ENCODE assay signal across 9 mouse cellular contexts in genomic region chr8:79297763-79298162, GRCm38 (mm10). TPM values are rescaled to one million over a fixed set of nuclear protein-coding genes. Genes with fewer than 3 reads are reported as not detected.
DNase-seq lines count a peak whose midpoint lies in the region; ATAC-seq and TF ChIP-seq lines count a peak whose summit lies in the region.
"Had no signal": no experiment of that assay in that cellular context is flagged by ENCODE, and none has a peak within 500 bp of the region (broad histone marks: within the 10 kb centered on the region; RNA-seq: fewer than 3 reads in every experiment).

No protein-coding gene starts in this region.

- H3K4me2 ChIP-seq in forebrain, postnatal 0 days (ENCODE audit: low read depth) = no peak overlapping the region

- peak; percentile 87 for TF ChIP-seq CTCF in forebrain, postnatal 0 days (IDR thresholded peaks at IDR 0.05; ENCODE audit: low read depth)
- peak; percentile 98 for TF ChIP-seq CTCF in Patski (IDR thresholded peaks at IDR 0.05)

- no peak for ATAC-seq in forebrain, postnatal 0 days
- ATAC-seq in Patski = no peak

- no peak overlapping the region for H3K9ac ChIP-seq in forebrain, postnatal 0 days

- H3K27me3 ChIP-seq in forebrain, postnatal 0 days (ENCODE audit: insufficient read depth, low read length) = no peaks in the 10 kb centered on the region
- H3K27me3 ChIP-seq in forebrain, embryonic 10.5 days (ENCODE audit: poor library complexity, severe bottlenecking) = no peaks in the 10 kb centered on the region
- no peaks in the 10 kb centered on the region for H3K27me3 ChIP-seq in Patski

- in situ Hi-C loops in Patski (cut with MboI; ENCODE audit: low pct_unique_long_range_greater_than_20kb) = loop anchor here (25.0 kb wide), 2 partner anchors 485 to 1060 kb away; partner anchors contain the start of gene Lsm6

- H3K27ac ChIP-seq in forebrain, postnatal 0 days (ENCODE audit: low read depth, low read length) = no peak overlapping the region
- no peak overlapping the region for H3K27ac ChIP-seq in forebrain, embryonic 10.5 days

- POLR2A ChIA-PET in Patski (lab: Charles Lee) = interaction anchor here (0.6 kb wide), 1 partner anchor 340 kb away, joined by 11 read pairs; no protein-coding TSS in a partner anchor

- DNase-seq in forebrain, postnatal 0 days = peak; percentile 67
- DNase-seq in forebrain, embryonic 10.5 days (ENCODE audit: extremely low spot score, low spot score) = no peak
- DNase-seq in Patski (ENCODE audit: low read depth, low spot score) = no peak
- DNase-seq in embryo, embryonic 10 days (ENCODE audit: low spot score) = peak; percentile 86
- peak; percentile 83 to 86 for DNase-seq in heart, postnatal 10 days
- peak; percentile 46 to 58 for DNase-seq in left cerebral cortex, adult 8-10 months (ENCODE audit: low spot score in 2 of 2)
- peak; percentile 32 for DNase-seq in ovary, postnatal 10 days (ENCODE audit: low spot score)
- peak; percentile 45 for DNase-seq in urinary bladder, adult 2 months (ENCODE audit: low spot score)

- CTCF ChIA-PET in Patski (lab: Charles Lee) = interaction anchor here (0.8 to 8.0 kb wide), 9 partner anchors 13 to 291 kb away, joined by 3 to 56 read pairs (median 3); no protein-coding TSS in a partner anchor

- H3K4me1 ChIP-seq in forebrain, postnatal 0 days (ENCODE audit: insufficient read depth) = peaks cover 11% of the 10 kb centered on the region; the same call in 1 of the 2 replicates
- H3K4me1 ChIP-seq in forebrain, embryonic 10.5 days = peaks cover 42% of the 10 kb centered on the region

- H3K9me3 ChIP-seq in forebrain, postnatal 0 days (ENCODE audit: low read length) = no peaks in the 10 kb centered on the region
- no peaks in the 10 kb centered on the region for H3K9me3 ChIP-seq in forebrain, embryonic 10.5 days

- no peak overlapping the region for H3K4me3 ChIP-seq in forebrain, postnatal 0 days (ENCODE audit: low read depth, low read length)
- H3K4me3 ChIP-seq in forebrain, embryonic 10.5 days = no peak overlapping the region

- H3K36me3 ChIP-seq in forebrain, postnatal 0 days (ENCODE audit: insufficient read depth) = no peaks in the 10 kb centered on the region
- no peaks in the 10 kb centered on the region for H3K36me3 ChIP-seq in forebrain, embryonic 10.5 days (replicated peaks)

- intact Hi-C loops in heart, postnatal 10 days (cut with DNase I) = loop anchor here (1.0 to 10.0 kb wide), 8 partner anchors 85 to 1233 kb away; partner anchors contain the start of genes Abce1, Anapc10, Otud4 and Smad1

- 22% methylated on average over 3 of the region's 3 CpGs for WGBS in forebrain, postnatal 0 days
- 65% methylated on average over 3 of the region's 3 CpGs for WGBS in forebrain, embryonic 10.5 days

RNA-seq across cellular contexts. Expression of gene Mmaa, which starts 3.0 kb away (rescaled TPM):
- total RNA-seq in forebrain, postnatal 0 days (2014; rRNA removed) = 10.6 and 11.1 TPM in 2 replicates
- 14.0 and 14.9 TPM in 2 replicates for polyA plus RNA-seq in forebrain, postnatal 0 days (2015; fragmentation: Nextera tagmentation; extraction: Ambion mirVana)
- 10.6 and 11.3 TPM in 2 replicates for polyA plus RNA-seq in forebrain, embryonic 10.5 days (2016; fragmentation: Nextera tagmentation; extraction: Ambion mirVana)
- polyA plus RNA-seq in Patski (2021) = 12.5 TPM
- total RNA-seq in heart, postnatal 10 days (2021) = 10 to 100 TPM; 23.6 to 24.6 TPM
- 10 to 100 TPM; 20.1 to 23.6 (median 22.1) TPM for total RNA-seq in left cerebral cortex, adult 8-10 months (2022)
- polyA plus RNA-seq in urinary bladder, adult 2 months (2012; rRNA removed) = 21.2 and 23.9 TPM in 2 replicates

RNA-seq across cellular contexts. Expression of gene 1700011L22Rik, which starts 49.4 kb away (rescaled TPM):
- total RNA-seq in forebrain, postnatal 0 days (2014; rRNA removed) = not detected in 2 replicates
- not detected in 2 replicates for polyA plus RNA-seq in forebrain, postnatal 0 days (2015; fragmentation: Nextera tagmentation; extraction: Ambion mirVana)
- not detected in 2 replicates for polyA plus RNA-seq in forebrain, embryonic 10.5 days (2016; fragmentation: Nextera tagmentation; extraction: Ambion mirVana)
- 0.06 TPM for polyA plus RNA-seq in Patski (2021)
- not detected for total RNA-seq in heart, postnatal 10 days (2021)
- total RNA-seq in left cerebral cortex, adult 8-10 months (2022) = not detected
- 0.15 and 0.38 TPM in 2 replicates for polyA plus RNA-seq in urinary bladder, adult 2 months (2012; rRNA removed)
- polyA plus RNA-seq: lung, embryonic 16.5 days had no signal

Comparison
In these comparisons a context has a peak if more than half of its experiments do, and no peak if none do; other contexts are left out.
1. DNase-seq: peak in forebrain, postnatal 0 days (single experiment), embryo, embryonic 10 days (single experiment), heart, postnatal 10 days (2 of 2), left cerebral cortex, adult 8-10 months (2 of 2), ovary, postnatal 10 days (single experiment) and urinary bladder, adult 2 months (single experiment); none in forebrain, embryonic 10.5 days (single experiment) and Patski (single experiment).